Mouse (Mus musculus) intestine, embryonic 15.5 days (tissue): ENCODE measurements around the gene Cd79a. TPM values are rescaled to one million over a fixed set of nuclear protein-coding genes. Genes with fewer than 3 reads are reported as not detected.

Experiments
- ATAC-seq: fragments of 200-750 bp; cut with Nextera tagmentation; 2 replicates; pipeline ENCODE4 v1.8.0; 2017; ENCODE audit warnings: moderate TSS enrichment, moderate library complexity
- H3K27ac ChIP-seq: fragments of 300-500 bp; sonication (generic); 2 replicates; pipeline ENCODE4 v1.5.1; 2015; ENCODE audit warnings: mild to moderate bottlenecking, inconsistent platforms
- H3K27me3 ChIP-seq: fragments of 300-500 bp; sonication (generic); replicated peaks from 2 replicates; pipeline ENCODE4 v1.6.1; 2015; ENCODE audit warnings: inconsistent platforms
- H3K36me3 ChIP-seq: fragments of 300-500 bp; sonication (generic); 2 replicates; pipeline ENCODE4 v1.6.1; 2015; ENCODE audit warnings: inconsistent platforms
- H3K4me1 ChIP-seq: fragments of 300-500 bp; sonication (generic); replicated peaks from 2 replicates; pipeline ENCODE4 v1.6.1; 2015; ENCODE audit warnings: inconsistent platforms
- H3K4me2 ChIP-seq: fragments of 300-500 bp; sonication (generic); replicated peaks from 2 replicates; pipeline ENCODE4 v1.6.1; 2015; ENCODE audit warnings: mild to moderate bottlenecking, inconsistent platforms
- H3K4me3 ChIP-seq: fragments of 300-500 bp; sonication (generic); replicated peaks from 2 replicates; pipeline ENCODE4 v1.5.1; 2015; ENCODE audit warnings: inconsistent platforms
- H3K9ac ChIP-seq: fragments of 300-500 bp; sonication (generic); 2 replicates; pipeline ENCODE4 v1.6.1; 2015; ENCODE audit warnings: inconsistent platforms
- H3K9me3 ChIP-seq: fragments of 300-500 bp; sonication (generic); 2 replicates; pipeline ENCODE4 v1.6.1; 2016; ENCODE audit warnings: inconsistent platforms
- WGBS: fragments of 180-500 bp; shearing (Covaris S2); methylation state at CpG from one replicate; pipeline ENCODE4 v1.1.7; 2015; 5-methylcytosine and 5-hydroxymethylcytosine counted together
- polyA plus RNA-seq: library from polyadenylated mRNA; unstranded; fragments of >200 nt; fragmentation: Nextera tagmentation; extraction: Ambion mirVana; gene quantifications from 2 replicates; pipeline ENCODE4 v1.2.1, GENCODE M21; 2015

Cd79a gene
- polyA plus RNA-seq, 1 experiment from 2014 or later = 0.29 TPM

GRCm38 (mm10) chr7:24947316-24948048 lies 50.3 kb downstream of the Cd79a start:
- 7% methylated on average over 7 of the region's 7 CpGs for WGBS

GRCm38 (mm10) chr7:24948774-24949173 lies 51.6 kb downstream of the Cd79a start:
- Histone ChIP-seq H3K36me3 (no peaks in the 10 kb centered on the region), H3K9me3 (no peaks in the 10 kb centered on the region)
- WGBS = 3% methylated on average over 29 of the region's 29 CpGs

More at GRCm38 (mm10) chr7:24947316-24948048, 50.3 kb downstream of the Cd79a start:
- H3K9ac ChIP-seq = no peak overlapping the region
- no peaks in the 10 kb centered on the region for H3K36me3 ChIP-seq
- no peak overlapping the region for H3K4me2 ChIP-seq
- ATAC-seq = no peak
- H3K4me3 ChIP-seq = no peak overlapping the region
- H3K4me1 ChIP-seq = peaks cover 6% of the 10 kb centered on the region; the same call in 1 of the 2 replicates
- peaks cover 99% of the 10 kb centered on the region for H3K27me3 ChIP-seq
- no peaks in the 10 kb centered on the region for H3K9me3 ChIP-seq
- no peak overlapping the region for H3K27ac ChIP-seq

GRCm38 (mm10) chr7:24949958-24950623 lies 52.9 kb downstream of the Cd79a start:
- WGBS = 2% methylated on average over 8 of the region's 8 CpGs
- H3K4me2 ChIP-seq = no peak overlapping the region
- H3K36me3 ChIP-seq = no peaks in the 10 kb centered on the region
- peak; percentile 71 for ATAC-seq
- H3K27me3 ChIP-seq = peaks cover 97% of the 10 kb centered on the region
- H3K27ac ChIP-seq = no peak overlapping the region
- H3K4me1 ChIP-seq = peaks cover 6% of the 10 kb centered on the region
- no peak overlapping the region for H3K9ac ChIP-seq
- no peak overlapping the region for H3K4me3 ChIP-seq
- H3K9me3 ChIP-seq = no peaks in the 10 kb centered on the region

More at GRCm38 (mm10) chr7:24948774-24949173, 51.6 kb downstream of the Cd79a start:
- no peak overlapping the region for H3K4me2 ChIP-seq
- H3K4me3 ChIP-seq = no peak overlapping the region
- H3K9ac ChIP-seq = no peak overlapping the region
- no peak overlapping the region for H3K27ac ChIP-seq
- H3K27me3 ChIP-seq = peaks cover 99% of the 10 kb centered on the region
- H3K4me1 ChIP-seq = peaks cover 6% of the 10 kb centered on the region; the same call in 1 of the 2 replicates
- ATAC-seq = no peak

Other genes with a start within 250 kb of the Cd79a start
- gene Tex101, start 220.7 kb upstream of the Cd79a start, polyA plus RNA-seq = 0.14 and 0.15 TPM in 2 replicates
- gene BC049730, start 188.1 kb upstream of the Cd79a start, polyA plus RNA-seq = not detected in 2 replicates
- not detected in 2 replicates for gene Gm4763, start 170.5 kb upstream of the Cd79a start, polyA plus RNA-seq
- 1.2 and 2.0 TPM in 2 replicates for gene Cd177, start 137.1 kb upstream of the Cd79a start, polyA plus RNA-seq
- gene Ceacam10, start 120.2 kb upstream of the Cd79a start, polyA plus RNA-seq = 0.39 and 0.45 TPM in 2 replicates
- gene Gm9844, start 35.2 kb upstream of the Cd79a start, polyA plus RNA-seq = 17.2 and 17.8 TPM in 2 replicates
- gene Lypd4, start 27.4 kb upstream of the Cd79a start, polyA plus RNA-seq = not detected in 2 replicates
- gene Dmrtc2, start 27.3 kb upstream of the Cd79a start, polyA plus RNA-seq = not detected in 2 replicates
- gene Rps19, start 13.0 kb upstream of the Cd79a start, polyA plus RNA-seq = 2,486 and 2,546 TPM in 2 replicates
- gene Arhgef1, start 5.5 kb downstream of the Cd79a start, polyA plus RNA-seq = 76.5 and 77.7 TPM in 2 replicates
- not detected in 2 replicates for gene Gm4881, start 47.1 kb downstream of the Cd79a start, polyA plus RNA-seq
- gene Rabac1, start 75.4 kb downstream of the Cd79a start, polyA plus RNA-seq = 123 and 157 TPM in 2 replicates
- gene Atp1a3, start 108.6 kb downstream of the Cd79a start, polyA plus RNA-seq = 3.8 TPM in 2 replicates
- 3.3 and 3.7 TPM in 2 replicates for gene Grik5, start 175.0 kb downstream of the Cd79a start, polyA plus RNA-seq
- 24.7 and 25.3 TPM in 2 replicates for gene Zfp574, start 175.2 kb downstream of the Cd79a start, polyA plus RNA-seq